Mouse (Mus musculus): ENCODE data around the gene Fbxw5.

DNA sequence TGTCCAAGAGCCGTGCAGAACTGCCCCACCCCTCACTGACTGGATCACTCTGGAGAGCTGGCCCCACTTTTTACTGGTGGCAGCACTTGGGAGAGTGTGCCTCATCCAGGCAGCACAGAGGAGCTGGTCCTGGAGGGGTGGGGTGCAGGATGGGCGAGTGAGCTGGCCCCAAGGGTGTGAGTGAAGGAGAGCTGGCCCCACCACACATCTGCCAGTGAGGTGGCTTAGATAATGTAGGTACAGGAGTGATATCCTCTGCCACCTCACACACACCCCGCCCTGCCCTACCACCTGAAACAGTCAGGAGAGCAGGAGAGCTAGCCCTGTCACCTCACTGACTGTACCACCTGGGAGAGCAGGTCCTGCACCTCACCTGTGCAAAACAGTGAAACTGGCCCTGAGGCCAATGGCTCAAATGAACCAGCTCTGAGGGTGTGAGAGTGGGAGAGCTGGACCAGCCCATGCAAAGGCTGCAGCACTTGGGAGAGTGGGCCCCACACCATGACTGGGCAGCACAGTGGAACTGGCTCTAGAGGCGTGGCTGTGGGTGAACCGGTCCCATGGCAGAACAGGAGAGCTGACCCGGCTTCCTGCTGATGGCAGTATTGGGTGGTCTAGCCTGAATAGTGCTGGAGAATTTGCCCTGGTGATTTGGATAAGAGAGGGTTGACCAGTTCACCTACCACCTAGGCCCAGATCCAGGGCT is 12.4 kb upstream of the Fbxw5 start:
- TF ChIP-seq CTCF (IDR thresholded peaks at IDR 0.05; ENCODE audit: extremely low read depth, insufficient read depth, low read length) (no peak), POLR2A (IDR thresholded peaks at IDR 0.05; ENCODE audit: extremely low read depth, insufficient read depth, low read length) (no peak)

Measured in cortical plate, adult 2 months (tissue).